Comparison of ENCODE assay signal across 21 mouse cellular contexts in genomic region chr3:108791054-108791706, GRCm38 (mm10). TPM values are rescaled to one million over a fixed set of nuclear protein-coding genes. Genes with fewer than 3 reads are reported as not detected.
DNase-seq lines count a peak whose midpoint lies in the region; ATAC-seq lines count a peak whose summit lies in the region.
"Had no signal": no experiment of that assay in that cellular context is flagged by ENCODE, and none has a peak within 500 bp of the region (broad histone marks: within the 10 kb centered on the region; RNA-seq: fewer than 3 reads in every experiment).

No protein-coding gene starts in this region.

- H3K27ac ChIP-seq in embryonic facial prominence, embryonic 13.5 days = peak overlapping the region; percentile 85
- H3K27ac ChIP-seq in limb, embryonic 12.5 days = peak overlapping the region; percentile 66
- H3K27ac ChIP-seq in liver, embryonic 12.5 days = no peak overlapping the region
- H3K27ac ChIP-seq: heart, adult 2 months; heart, embryonic 15.5 days; hindbrain, embryonic 10.5 days; midbrain, embryonic 12.5 days; neural tube, embryonic 15.5 days had no signal

- peaks cover 20% of the 10 kb centered on the region for H3K36me3 ChIP-seq in embryonic facial prominence, embryonic 13.5 days
- H3K36me3 ChIP-seq in limb, embryonic 12.5 days = peaks cover 32% of the 10 kb centered on the region
- H3K36me3 ChIP-seq in liver, embryonic 12.5 days = peaks cover 35% of the 10 kb centered on the region

- 28% methylated on average over 7 of the region's 7 CpGs for WGBS in embryonic facial prominence, embryonic 13.5 days
- WGBS in limb, embryonic 12.5 days = 21% methylated on average over 7 of the region's 7 CpGs
- 82% methylated on average over 7 of the region's 7 CpGs for WGBS in liver, embryonic 12.5 days (ENCODE audit: insufficient replicate concordance)

- H3K9ac ChIP-seq in embryonic facial prominence, embryonic 13.5 days = no peak overlapping the region
- no peak overlapping the region for H3K9ac ChIP-seq in limb, embryonic 12.5 days (replicated peaks)
- H3K9ac ChIP-seq in liver, embryonic 12.5 days = no peak overlapping the region
- H3K9ac ChIP-seq: heart, embryonic 15.5 days; midbrain, embryonic 12.5 days; neural tube, embryonic 15.5 days had no signal

- peak overlapping the region; percentile 20; the same call in 1 of the 2 replicates for H3K4me2 ChIP-seq in embryonic facial prominence, embryonic 13.5 days
- no peak overlapping the region for H3K4me2 ChIP-seq in limb, embryonic 12.5 days
- no peak overlapping the region for H3K4me2 ChIP-seq in liver, embryonic 12.5 days
- H3K4me2 ChIP-seq: heart, embryonic 15.5 days; midbrain, embryonic 12.5 days; neural tube, embryonic 15.5 days had no signal

- H3K27me3 ChIP-seq in embryonic facial prominence, embryonic 13.5 days = no peaks in the 10 kb centered on the region
- no peaks in the 10 kb centered on the region for H3K27me3 ChIP-seq in limb, embryonic 12.5 days
- H3K27me3 ChIP-seq in liver, embryonic 12.5 days (replicated peaks) = no peaks in the 10 kb centered on the region
- H3K27me3 ChIP-seq: heart, embryonic 15.5 days; midbrain, embryonic 12.5 days; neural tube, embryonic 15.5 days had no signal

- peaks cover 53% of the 10 kb centered on the region for H3K4me1 ChIP-seq in embryonic facial prominence, embryonic 13.5 days
- peaks cover 55% of the 10 kb centered on the region for H3K4me1 ChIP-seq in limb, embryonic 12.5 days (replicated peaks)
- peaks cover 3% of the 10 kb centered on the region; the same call in 1 of the 2 replicates for H3K4me1 ChIP-seq in liver, embryonic 12.5 days
- H3K4me1 ChIP-seq: midbrain, embryonic 12.5 days; neural tube, embryonic 15.5 days had no signal

- H3K4me3 ChIP-seq in embryonic facial prominence, embryonic 13.5 days = no peak overlapping the region
- H3K4me3 ChIP-seq in limb, embryonic 12.5 days (replicated peaks) = no peak overlapping the region
- no peak overlapping the region for H3K4me3 ChIP-seq in liver, embryonic 12.5 days
- H3K4me3 ChIP-seq: heart, adult 2 months; heart, embryonic 15.5 days; hindbrain, embryonic 10.5 days; midbrain, embryonic 12.5 days; neural tube, embryonic 15.5 days had no signal

- ATAC-seq in embryonic facial prominence, embryonic 13.5 days (ENCODE audit: insufficient number of reproducible peaks, insufficient read depth, low FRiP score, low TSS enrichment, low read depth) = no peak
- ATAC-seq in limb, embryonic 12.5 days (ENCODE audit: insufficient number of reproducible peaks, insufficient read depth, low FRiP score, low TSS enrichment, low read depth) = peak; percentile 44; the same call in 1 of the 2 replicates
- ATAC-seq in liver, embryonic 12.5 days = no peak

- DNase-seq in right cerebral cortex, adult 18-20 months = peak; percentile 24
- DNase-seq in right cerebral cortex, postnatal 4 days = no peak
- DNase-seq in kidney, postnatal 14 days = no peak
- no peak for DNase-seq in urinary bladder, postnatal 4 days (ENCODE audit: low spot score in 2 of 2)
- DNase-seq: adrenal gland, postnatal 36 days; cerebellum, postnatal 14 days; heart, adult 2 months; kidney, adult 2 months; kidney, postnatal 25 days; lung, adult 2 months; lung, postnatal 4 days; thymus, postnatal 4 days had no signal

- H3K9me3 ChIP-seq in embryonic facial prominence, embryonic 13.5 days = no peaks in the 10 kb centered on the region
- H3K9me3 ChIP-seq in limb, embryonic 12.5 days = no peaks in the 10 kb centered on the region
- no peaks in the 10 kb centered on the region for H3K9me3 ChIP-seq in liver, embryonic 12.5 days (replicated peaks)
- H3K9me3 ChIP-seq: heart, embryonic 15.5 days; hindbrain, embryonic 10.5 days; midbrain, embryonic 12.5 days; neural tube, embryonic 15.5 days had no signal

RNA-seq across cellular contexts. Expression of gene Stxbp3, which starts 49.1 kb away (rescaled TPM):
- 39.3 and 40.2 TPM in 2 replicates for polyA plus RNA-seq in embryonic facial prominence, embryonic 13.5 days (2015; fragmentation: Nextera tagmentation; extraction: Ambion mirVana)
- 32.5 and 33.3 TPM in 2 replicates for polyA plus RNA-seq in limb, embryonic 12.5 days (2016; fragmentation: Nextera tagmentation; extraction: Ambion mirVana)
- 21.1 and 24.3 TPM in 2 replicates for polyA plus RNA-seq in liver, embryonic 12.5 days (2016; fragmentation: Nextera tagmentation; extraction: Ambion mirVana)

RNA-seq across cellular contexts. Expression of gene Aknad1, which starts 51.7 kb away (rescaled TPM):
- 0.28 and 0.29 TPM in 2 replicates for polyA plus RNA-seq in embryonic facial prominence, embryonic 13.5 days (2015; fragmentation: Nextera tagmentation; extraction: Ambion mirVana)
- 1.1 and 1.4 TPM in 2 replicates for polyA plus RNA-seq in limb, embryonic 12.5 days (2016; fragmentation: Nextera tagmentation; extraction: Ambion mirVana)
- polyA plus RNA-seq in liver, embryonic 12.5 days (2016; fragmentation: Nextera tagmentation; extraction: Ambion mirVana) = 0.24 and 0.37 TPM in 2 replicates
- polyA plus RNA-seq: forebrain, embryonic 11.5 days; heart, embryonic 15.5 days; kidney, adult 2 months; liver, adult 2 months had no signal
